Mouse (Mus musculus): ENCODE data around the gene Lpcat2.
A peak's percentile ranks its signal among the peaks of the same experiment; 100 is the strongest.
"Not testable (repeated sequence)": the region's sequence is repeated elsewhere in the genome, so short reads cannot be mapped to it uniquely, and the experiment has no call there.

Lpcat2 gene

DNA sequence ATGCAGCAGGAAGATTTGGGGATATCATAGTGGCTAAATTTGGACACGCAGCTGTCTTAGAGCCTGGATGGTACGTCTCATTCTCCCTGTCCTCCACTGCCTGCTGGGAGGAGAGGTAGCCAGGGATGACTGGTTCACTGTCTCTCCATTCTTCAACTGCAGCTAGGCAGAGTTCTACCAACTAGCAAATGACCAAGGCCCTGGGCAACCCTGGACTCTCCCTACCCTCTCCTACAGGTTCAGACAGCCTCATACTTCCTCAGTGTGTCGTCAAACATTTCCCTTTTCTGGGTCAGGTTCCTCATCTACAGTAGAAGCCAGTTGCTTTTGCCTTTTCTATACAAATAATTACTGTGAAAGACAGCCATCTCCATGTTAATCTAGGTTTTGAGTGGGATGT lies 466 bp upstream of the Lpcat2 start:
- DNase-seq, result no peak

DNA sequence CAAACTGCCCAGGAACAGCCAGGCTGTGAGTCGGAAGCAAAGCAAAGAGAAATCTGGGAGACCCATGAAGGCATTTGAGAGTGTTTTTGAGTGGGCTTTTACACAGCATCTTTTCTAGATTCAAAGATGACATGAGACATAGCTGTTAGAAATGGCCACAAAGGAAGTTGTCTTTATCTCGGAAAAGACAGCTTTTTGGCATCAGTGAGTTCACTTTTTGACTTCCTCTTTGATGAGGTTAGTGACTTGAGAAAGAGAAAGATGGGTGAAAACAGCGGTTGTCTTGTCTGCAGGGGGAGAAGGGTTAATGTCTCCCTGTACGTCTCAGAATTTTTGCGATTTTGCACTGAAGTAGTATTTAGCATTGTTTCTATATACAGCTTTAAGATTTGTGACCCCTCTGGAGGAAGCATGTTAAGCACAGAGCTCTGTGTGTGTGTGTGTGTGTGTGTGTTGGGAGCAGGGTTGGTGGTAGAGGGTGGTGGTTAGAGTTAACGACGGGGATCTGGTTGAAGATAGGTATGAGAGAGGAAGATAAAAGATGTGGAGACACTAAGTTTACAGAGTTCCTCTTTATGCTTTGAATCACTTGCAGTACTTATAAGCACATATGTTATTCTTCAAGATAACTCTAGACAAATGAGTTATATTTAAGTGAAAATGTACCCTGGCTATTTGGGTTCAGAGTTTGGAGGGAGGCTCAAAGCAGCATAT lies 1.3 kb downstream of the Lpcat2 start:
- no peak for DNase-seq

DNA sequence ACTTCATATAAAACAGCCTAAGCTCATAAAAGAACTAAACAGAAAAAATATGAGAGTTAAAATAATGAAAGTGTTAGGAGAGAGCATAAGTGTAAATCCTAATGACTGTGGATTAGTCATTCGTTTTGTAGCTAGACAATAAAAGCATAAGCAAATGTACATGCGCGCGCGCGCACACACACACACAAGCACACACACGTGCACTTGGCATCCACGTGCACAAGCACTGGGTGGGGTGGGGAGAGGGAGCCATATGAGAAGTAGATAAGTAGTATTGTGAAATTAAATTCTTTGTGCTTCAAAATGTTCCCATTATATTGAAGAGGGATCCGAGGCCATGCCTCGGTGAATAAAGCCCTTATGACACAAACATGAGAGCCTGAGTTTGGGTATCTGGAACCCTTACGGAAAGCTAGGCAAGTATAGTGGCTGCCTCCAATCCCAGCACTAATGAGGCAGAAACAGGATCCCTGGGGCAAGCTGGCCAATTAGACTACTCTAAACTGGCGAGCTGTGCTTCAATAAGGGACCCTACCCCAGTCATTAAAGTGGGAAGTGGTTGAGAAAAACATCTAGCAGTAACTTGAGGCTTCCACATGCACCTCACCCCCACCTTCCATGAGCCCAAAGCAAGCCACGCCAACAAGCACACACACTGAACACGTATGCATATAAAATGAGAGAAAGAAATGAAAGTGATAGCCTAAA lies 3.5 kb downstream of the Lpcat2 start:
- no peak for DNase-seq

DNA sequence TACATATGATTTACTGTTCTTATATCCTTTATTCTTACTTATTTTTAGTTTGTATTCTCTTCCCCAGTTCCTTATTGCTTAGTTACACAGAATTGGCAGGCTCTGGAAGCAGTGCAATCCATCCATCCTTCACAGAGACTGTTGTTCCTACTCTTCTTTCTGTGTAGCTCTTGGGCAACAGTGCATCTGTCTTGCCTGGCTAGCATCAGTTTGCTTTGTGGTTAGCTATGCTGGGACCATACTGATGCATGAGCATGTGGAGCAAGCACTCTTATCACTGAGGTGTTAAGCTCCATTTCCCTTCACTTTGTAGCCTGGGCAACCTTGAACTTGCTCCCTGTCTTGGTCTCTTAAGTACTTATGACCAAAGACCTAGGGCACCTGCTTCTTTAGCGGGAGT lies 6.8 kb downstream of the Lpcat2 start:
- DNase-seq, result no peak

DNA sequence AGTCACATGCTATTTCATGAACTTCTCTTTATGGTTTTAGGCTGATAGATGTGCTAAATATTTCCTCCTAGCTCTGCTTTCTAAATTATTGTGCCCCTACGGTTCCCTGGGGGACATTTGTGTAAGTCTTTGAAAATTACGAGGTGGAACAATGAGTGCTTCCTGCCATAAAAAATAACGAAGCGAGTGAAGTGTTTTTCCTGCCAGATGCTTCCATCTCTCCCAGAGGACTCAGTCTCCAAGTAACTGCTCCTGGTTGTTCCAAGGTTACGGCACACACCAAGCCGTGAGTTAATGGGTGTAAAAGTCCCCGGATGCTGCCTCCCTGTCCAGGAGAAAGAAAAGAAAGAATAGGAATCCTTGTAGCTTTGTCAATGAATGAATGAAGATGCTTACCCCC lies 15.1 kb downstream of the Lpcat2 start:
- no peak for DNase-seq

DNA sequence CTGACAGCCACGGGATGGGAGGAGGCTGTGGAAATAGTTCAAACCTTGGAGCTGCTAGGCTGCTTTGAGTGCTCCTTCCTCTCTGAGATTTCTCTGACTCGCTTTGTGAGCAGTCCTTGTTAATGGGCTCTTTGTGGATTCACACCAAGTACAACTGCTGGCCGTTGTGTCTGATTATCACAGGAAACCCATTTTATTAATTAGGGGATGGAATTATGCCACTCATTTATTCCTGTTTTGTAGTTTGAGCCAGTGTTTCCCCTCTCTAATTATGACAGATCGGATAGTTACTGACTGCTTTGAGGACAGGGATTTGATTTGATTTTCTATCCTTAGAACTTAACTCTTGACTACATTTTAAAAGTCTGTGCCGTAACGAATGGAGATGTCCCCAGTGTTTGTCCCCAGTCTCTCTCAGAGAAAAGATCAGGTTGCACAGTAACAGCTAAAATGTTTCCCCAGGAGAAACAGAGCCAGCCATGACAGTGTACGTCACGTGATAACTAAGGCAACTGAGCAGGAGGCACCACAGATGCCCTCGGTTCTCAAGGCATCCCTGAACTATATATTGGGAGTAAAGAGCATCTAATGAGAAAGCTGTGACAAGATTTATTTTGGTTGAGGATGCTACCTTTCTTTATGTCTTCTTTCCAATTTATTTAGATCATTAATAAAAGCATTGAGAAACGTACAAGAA lies 17.1 kb downstream of the Lpcat2 start:
- no peak for DNase-seq

DNA sequence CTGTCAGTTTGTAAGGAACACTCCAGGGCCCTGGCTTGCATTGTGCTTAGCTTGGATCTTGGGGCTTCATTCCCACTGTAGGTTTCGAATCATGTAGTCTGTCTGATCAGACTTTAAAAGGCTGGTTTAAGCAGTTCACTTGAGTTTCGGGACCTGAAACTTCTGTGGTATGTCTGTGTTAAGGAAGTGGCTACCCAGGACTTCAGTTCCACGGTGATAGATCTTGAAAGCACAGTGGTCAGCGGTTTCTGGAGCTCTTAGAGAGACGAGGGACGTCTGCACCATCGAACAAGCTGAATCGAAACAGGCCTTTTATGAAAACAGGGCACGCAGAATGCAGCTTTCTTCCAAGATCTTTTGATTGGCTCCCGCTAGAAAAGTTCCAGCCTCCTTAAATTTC lies 20.7 kb downstream of the Lpcat2 start:
- DNase-seq, result no peak

DNA sequence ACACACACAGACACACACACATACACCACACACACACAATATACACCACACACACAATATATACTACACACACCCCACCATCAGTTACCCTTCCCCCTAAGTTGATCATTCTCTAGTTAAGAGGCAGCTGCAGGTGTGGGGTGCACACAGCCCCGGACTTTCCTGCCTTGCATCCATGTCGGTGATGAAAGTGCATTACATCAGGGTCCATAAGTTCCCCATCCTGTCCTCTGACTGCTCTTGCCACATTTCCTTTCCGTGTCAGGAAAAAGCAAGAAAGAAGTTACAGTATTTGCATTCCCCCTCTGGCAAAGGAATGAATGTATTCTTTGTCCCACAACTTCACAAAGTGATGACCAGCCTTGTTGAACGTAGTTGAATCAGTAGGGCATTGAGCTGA lies 26.1 kb downstream of the Lpcat2 start:
- DNase-seq, result no peak

DNA sequence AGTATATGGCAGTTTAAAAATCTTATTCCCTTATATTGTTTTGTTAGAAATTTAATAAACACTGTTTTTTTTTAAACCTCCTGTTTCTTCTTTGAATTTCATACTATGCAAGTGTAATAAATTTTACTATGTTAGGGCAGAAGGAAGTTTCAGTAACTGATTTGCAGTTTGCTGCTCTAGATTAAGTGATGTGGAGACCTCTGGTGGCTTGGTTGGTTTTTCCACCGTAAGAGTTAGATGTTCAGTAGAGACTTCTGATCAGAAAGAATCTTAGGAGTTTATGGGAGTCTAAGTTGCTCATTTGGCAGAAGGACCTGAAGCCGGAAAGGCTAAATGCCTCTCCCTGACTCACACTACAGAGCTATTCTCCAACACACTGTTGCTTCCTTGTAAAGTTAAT lies 28.6 kb downstream of the Lpcat2 start:
- DNase-seq, result peak; percentile 63

DNA sequence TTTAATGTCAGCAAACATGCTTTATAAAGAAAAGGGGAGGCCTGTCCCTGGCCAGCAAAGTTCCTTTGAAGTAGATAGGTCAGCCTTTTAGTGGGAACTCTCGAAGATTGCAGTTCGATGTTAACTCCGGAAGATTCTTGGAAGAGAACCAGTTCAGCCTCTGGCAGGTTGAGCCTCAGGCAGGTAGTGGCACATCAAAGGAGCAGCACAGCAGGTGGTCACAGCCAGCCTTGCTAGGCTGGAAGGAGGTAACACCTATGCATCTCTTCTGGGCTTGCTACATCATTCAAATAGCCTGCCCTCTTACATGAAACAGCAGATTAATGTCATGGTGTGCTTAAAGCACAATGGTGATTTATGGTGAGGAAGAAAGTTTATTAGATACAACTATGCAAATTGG lies 37.1 kb downstream of the Lpcat2 start:
- not testable (repeated sequence) for DNase-seq

DNA sequence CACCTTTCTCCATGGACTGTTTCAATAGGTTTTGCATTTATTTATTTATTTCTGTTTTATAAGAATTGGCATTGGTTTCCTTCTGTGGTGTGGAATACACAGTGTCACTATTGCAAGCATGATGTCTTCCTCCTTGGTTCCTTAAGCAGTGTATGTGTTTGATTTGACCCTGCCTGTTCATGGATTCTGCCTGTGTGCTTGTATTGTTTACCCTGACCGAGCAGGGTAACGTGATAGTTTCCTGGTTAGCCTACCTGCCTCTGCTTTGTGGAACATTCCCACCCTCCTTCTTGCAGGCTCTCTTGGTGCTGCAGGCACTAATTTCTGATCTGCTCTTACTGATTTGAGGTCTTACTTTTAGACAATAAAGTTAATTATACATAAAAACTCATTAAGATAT lies 38.7 kb downstream of the Lpcat2 start:
- DNase-seq, result no peak

DNA sequence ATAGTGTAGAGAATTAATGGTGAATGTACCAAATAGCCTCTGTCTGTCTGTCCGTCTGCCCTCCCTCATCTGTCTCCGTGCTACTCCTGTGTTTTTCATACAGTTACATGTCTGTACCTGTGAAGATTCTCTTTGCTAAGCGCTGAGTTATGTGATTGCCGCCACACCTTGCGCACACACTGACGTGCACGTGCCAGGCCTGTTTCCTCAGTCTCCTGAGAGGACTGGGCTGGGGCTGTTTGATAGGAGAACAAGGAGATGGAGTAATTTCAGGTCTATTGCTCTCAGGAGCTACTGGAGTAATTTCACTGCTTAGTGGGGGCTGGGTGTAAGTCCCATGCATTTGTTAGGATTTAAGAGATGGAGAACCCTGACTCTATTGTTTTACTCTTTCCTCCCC lies 39.9 kb downstream of the Lpcat2 start:
- no peak for DNase-seq

DNA sequence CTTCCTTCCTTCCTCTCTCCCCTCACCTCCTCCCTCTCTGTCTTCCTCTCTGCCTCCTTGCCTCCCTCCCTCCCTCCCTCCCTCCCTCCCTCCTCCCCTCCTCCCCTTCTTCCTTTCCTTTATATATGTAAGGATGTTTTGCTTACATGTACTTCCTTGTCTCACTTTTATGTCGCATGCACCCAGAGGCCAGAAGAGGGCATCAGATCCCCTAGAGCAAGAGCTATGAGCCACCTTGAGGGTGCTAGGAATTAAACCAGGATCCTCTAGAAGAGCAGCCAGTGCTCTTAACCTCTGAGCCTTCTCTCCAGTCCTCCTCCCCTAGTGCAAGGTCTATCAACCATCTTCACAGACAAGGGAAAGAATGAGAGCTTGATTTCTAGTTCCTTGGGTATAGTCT lies 40.9 kb downstream of the Lpcat2 start:
- no peak for DNase-seq

DNA sequence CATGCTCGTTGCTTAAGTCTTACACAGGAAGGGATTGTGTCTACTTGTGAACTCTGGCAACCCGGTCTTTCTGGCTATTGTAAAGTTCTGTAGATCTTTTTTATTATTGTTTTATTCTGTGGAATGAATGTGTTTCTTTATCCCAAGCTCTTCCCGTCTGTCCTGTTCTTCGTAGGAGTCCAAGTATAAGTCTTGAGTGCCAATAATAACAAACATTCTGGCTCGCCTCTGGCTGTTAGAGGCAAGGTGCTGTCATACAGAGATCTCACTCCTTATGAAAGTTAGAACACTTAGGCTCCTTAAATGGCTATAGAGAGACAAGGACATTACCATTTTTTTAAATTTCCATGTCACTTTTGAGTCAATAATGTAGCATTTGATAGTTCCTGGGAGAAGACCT lies 41.5 kb downstream of the Lpcat2 start:
- DNase-seq, result no peak

DNA sequence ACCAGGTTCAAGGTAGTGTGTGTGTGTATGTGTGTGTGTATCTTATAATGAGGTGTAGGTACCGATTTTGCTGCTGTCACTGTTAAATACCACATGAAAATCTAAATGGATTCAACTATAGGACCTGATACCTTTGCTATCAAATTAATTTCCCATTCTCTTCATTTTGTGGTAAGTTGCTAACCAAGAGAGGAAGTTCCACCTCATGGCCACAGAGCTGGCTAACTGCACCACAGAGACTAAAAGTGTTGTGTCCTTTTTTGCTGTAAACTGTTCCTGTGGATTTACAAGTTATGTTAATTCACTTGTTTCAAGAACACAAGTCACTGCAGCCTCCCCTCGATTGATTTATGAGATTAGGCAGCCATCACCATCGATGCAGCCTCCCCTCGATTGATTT lies 42.7 kb downstream of the Lpcat2 start:
- DNase-seq, result no peak

DNA sequence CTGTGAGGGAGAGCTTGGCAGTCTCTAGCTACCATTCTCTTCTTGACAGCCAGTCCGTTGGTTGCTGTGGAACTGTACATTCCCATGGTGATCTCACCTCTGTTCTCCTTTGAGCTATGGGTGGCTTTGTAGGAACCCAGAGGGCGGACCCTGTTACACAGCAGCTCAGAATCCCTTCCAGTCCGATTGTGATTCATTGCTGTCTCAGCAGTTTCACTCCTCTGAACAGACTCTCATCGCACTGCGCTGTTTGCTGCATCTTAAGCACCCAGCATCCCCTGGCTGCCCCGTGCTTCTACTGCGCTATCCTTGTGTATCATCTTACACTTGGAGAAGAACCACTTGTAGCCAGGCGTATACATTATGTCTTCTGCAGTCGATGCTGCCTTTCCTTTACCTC lies 44.5 kb downstream of the Lpcat2 start:
- no peak for DNase-seq

DNA sequence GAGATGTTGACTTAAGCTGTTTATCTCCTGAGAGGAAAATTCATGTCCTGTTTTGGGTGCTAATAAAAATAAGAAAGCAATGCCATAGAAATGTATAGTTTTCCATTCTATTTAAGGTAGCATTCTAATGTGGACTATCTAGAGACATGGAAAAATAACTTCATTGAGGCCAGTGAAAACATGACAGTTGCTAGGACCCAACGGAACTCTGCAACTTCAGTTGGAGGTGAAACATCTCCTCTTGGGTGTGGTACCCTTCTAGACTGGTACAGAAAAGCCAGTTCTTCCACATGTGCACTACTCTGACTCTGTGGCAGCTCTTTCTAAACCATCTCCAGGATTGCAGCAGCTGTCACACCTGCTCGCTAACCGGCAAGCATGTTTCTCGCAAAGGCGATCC lies 46.0 kb downstream of the Lpcat2 start, which contains the start of gene Capns2:
TSS of gene Capns2 (plus strand) at position 301 of the 400 bp plus-strand sequence.
- DNase-seq, result no peak

DNA sequence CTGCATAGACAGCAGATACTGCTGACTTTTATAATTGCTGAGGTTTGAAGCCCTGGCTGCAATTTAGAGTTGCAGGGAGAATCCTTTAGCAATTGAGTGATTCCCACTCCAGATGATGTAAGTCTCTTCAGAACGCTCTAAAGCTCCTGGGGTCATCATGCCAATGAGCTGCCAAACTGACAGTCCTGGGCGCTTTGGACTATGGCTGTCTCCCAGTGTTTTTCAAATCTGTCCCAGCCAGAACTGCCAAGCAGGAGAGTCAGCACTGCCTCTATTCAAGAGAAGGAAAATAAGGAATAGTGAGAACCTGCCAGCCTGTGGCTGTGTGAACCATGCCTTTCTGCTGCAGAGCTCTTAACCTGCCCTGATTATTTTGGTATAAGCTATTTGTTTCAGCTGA lies 47.8 kb downstream of the Lpcat2 start:
- DNase-seq, result no peak

DNA sequence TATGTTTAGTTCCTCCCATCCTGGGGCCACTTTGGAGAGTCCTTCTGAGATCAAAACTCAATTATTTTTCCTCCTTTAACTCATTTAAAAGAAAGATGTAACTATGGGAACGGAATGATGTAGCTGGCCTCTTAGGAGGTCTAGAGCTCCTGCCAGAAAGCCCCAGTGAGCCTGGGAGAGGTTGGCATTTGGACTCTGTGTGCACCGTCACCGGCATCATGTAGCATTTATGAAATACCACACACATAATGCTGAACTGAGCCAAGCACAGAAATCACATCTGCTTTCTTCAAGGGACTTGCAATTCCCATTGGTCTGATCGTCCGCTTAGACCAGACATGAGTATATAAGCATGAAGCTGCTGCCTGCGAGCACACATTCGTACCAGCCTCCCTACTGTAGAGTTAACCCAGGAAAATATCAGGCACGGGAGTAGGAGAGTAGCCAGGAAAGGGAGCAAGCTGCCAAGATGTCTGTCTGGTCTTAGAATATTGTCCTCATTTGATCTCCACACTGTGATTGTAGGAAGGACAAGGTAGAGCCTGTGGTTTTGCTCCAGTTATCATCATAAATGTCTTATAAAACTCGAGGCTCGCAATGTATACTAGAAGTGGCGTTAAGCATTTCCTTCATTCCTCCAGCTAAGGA lies 48.5 kb downstream of the Lpcat2 start:
- no peak for DNase-seq

DNA sequence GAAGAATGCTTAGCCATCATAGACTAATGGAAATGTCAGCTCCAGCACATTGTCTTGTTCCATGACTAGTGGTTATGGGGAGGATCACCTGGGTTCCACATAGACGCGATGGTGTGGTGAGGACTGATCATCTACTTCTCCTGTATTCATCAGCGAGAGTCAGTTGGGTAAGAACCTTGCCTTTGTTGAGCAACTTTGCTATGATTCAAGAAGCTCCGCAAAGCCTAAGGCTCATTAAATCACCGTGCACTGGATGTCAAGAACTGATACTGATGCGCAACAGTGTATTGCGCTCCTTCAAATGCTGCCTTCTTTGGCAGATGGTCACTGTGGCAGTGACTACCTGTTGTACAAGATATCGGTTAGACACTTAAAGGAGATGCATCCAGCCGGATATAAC lies 51.4 kb downstream of the Lpcat2 start:
- no peak for DNase-seq

DNA sequence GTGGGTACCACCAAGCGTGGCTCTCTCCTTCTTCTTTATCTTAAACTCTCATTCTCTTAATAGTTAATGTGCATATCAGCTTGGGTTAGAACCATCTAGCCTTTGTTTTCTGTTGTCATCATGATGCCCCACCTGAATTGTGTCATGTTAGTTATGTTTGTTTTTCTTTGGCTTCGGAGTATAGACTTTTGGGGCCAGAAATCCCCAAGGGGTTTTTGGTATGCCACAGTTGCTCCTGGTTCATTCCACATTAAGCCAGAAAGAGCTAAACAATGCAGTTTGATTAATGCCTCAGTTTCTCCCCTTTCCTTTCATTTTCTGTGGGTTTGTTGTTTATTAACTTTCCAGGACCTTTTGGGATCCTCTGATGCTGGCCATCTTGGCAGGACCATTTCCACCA lies 53.3 kb downstream of the Lpcat2 start:
- DNase-seq, result no peak

DNA sequence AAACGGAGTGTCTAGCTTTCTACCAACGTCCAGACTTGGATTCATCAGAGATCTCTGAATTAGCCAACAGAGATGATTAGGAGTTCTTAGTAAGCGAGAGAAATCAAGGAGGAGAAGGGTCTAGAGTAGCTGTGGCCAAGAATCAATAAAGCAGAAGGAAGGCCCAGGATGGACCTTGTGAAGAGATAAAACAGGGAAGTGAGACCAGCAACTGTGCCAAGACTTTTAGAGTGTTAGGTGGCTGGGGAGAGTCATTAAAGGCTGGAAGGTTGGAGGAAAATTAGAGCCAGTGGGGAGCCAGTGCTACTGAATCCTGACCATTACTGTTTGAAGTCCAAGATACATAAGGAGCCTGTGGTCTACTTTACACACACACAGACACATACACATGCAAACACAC lies 56.3 kb downstream of the Lpcat2 start:
- no peak for DNase-seq

DNA sequence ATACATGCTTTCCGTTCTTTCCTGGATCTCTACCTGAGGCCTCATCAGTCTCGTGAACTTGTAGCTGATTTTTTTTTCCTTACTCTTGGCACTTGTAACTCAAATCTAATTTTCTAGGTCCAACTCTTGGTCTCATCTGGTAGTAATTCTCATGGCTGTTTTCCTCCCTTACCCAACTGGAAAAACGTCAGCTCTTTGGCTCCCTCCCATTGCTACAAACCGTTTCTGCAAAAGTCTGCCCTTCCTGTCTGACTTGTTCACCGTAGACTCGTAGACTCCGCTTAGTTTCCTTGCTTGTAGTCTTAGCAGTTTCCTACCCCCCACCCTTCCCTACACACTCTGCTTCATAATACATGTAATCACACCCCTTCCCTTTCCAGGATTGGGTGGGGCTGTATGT lies 58.3 kb downstream of the Lpcat2 start:
- no peak for DNase-seq

DNA sequence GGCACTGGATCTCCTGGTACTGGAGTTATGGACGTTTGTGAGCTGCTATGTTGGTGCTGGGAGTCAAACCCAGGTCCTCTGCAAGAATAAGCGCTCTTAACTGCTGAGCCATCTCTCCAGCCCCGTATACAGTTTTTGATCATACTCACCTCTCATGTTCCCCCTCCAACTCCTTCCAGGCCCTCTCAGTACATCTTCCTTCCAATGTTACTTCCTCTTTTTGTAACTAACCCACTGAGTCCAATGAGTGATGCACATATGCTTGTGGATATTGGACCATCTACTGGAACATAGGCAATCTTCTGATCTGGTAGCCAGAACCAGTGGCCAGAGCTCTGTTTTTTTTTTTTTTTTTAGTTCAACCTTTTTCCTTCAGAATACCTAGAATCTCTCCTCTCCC lies 60.9 kb downstream of the Lpcat2 start:
- no peak for DNase-seq

Data from kidney, postnatal 10 days (tissue).